In genomic region chr5:28419640-28420265, GRCm38 (mm10) we compare ENCODE assay signal across 18 mouse cellular contexts. TPM values are rescaled to one million over a fixed set of nuclear protein-coding genes. Genes with fewer than 3 reads are reported as not detected.
DNase-seq lines count a peak whose midpoint lies in the region; ATAC-seq lines count a peak whose summit lies in the region.
"Had no signal": no experiment of that assay in that cellular context is flagged by ENCODE, and none has a peak within 500 bp of the region (broad histone marks: within the 10 kb centered on the region; RNA-seq: fewer than 3 reads in every experiment).

No protein-coding gene starts in this region.

- H3K4me3 ChIP-seq in kidney, embryonic 16.5 days (ENCODE audit: low read length) = no peak overlapping the region
- H3K4me3 ChIP-seq in forebrain, embryonic 14.5 days (ENCODE audit: low read depth, low read length) = no peak overlapping the region
- H3K4me3 ChIP-seq: erythroblast, embryonic 14.5 days; hindbrain, embryonic 12.5 days; left cerebral cortex, adult 2 months; limb, embryonic 13.5 days had no signal

- peaks cover 46% of the 10 kb centered on the region for H3K36me3 ChIP-seq in kidney, embryonic 16.5 days (ENCODE audit: insufficient read depth, low read length)
- peaks cover 53% of the 10 kb centered on the region for H3K36me3 ChIP-seq in forebrain, embryonic 14.5 days (ENCODE audit: control insufficient read depth, insufficient read depth, low read length)

- H3K4me1 ChIP-seq in kidney, embryonic 16.5 days (ENCODE audit: insufficient read depth, low read length) = no peaks in the 10 kb centered on the region
- no peaks in the 10 kb centered on the region for H3K4me1 ChIP-seq in forebrain, embryonic 14.5 days (ENCODE audit: control insufficient read depth, insufficient read depth, low read length)
- H3K4me1 ChIP-seq: hindbrain, embryonic 12.5 days; limb, embryonic 13.5 days had no signal

- H3K27ac ChIP-seq in kidney, embryonic 16.5 days (ENCODE audit: low read length) = no peak overlapping the region
- no peak overlapping the region for H3K27ac ChIP-seq in forebrain, embryonic 14.5 days (ENCODE audit: low read depth, low read length)
- H3K27ac ChIP-seq: hindbrain, embryonic 12.5 days; left cerebral cortex, adult 2 months; limb, embryonic 13.5 days had no signal

- H3K27me3 ChIP-seq in kidney, embryonic 16.5 days (ENCODE audit: insufficient read depth, low read length) = no peaks in the 10 kb centered on the region
- H3K27me3 ChIP-seq in forebrain, embryonic 14.5 days (replicated peaks; ENCODE audit: control insufficient read depth, insufficient read depth, low read length) = no peaks in the 10 kb centered on the region
- H3K27me3 ChIP-seq: hindbrain, embryonic 12.5 days; limb, embryonic 13.5 days; Patski had no signal

- peak; percentile 64 for ATAC-seq in kidney, embryonic 16.5 days (ENCODE audit: low FRiP score, low TSS enrichment)
- ATAC-seq in forebrain, embryonic 14.5 days = no peak
- ATAC-seq: forebrain, postnatal 0 days; Patski had no signal

- H3K4me2 ChIP-seq in kidney, embryonic 16.5 days (replicated peaks; ENCODE audit: low read depth, low read length) = no peak overlapping the region
- H3K4me2 ChIP-seq in forebrain, embryonic 14.5 days (ENCODE audit: low read length) = no peak overlapping the region
- H3K4me2 ChIP-seq: hindbrain, embryonic 12.5 days; limb, embryonic 13.5 days had no signal

- no peaks in the 10 kb centered on the region for H3K9me3 ChIP-seq in kidney, embryonic 16.5 days (ENCODE audit: low read length)
- no peaks in the 10 kb centered on the region for H3K9me3 ChIP-seq in forebrain, embryonic 14.5 days (replicated peaks; ENCODE audit: control insufficient read depth, low read length)
- H3K9me3 ChIP-seq: hindbrain, embryonic 12.5 days; limb, embryonic 13.5 days had no signal

- WGBS in kidney, embryonic 16.5 days = 77% methylated on average over 12 of the region's 12 CpGs
- WGBS in large intestine, adult 2 months = 44% methylated on average over 12 of the region's 12 CpGs
- WGBS in forebrain, embryonic 14.5 days = 90% methylated on average over 12 of the region's 12 CpGs

- no peak overlapping the region for H3K9ac ChIP-seq in kidney, embryonic 16.5 days (replicated peaks; ENCODE audit: low read length)
- no peak overlapping the region for H3K9ac ChIP-seq in forebrain, embryonic 14.5 days (ENCODE audit: low read length)
- H3K9ac ChIP-seq: forebrain, postnatal 0 days; hindbrain, embryonic 12.5 days; limb, embryonic 13.5 days had no signal

- peak; percentile 41 for DNase-seq in adrenal gland, adult 8-10 months
- DNase-seq in adrenal gland, postnatal 4 days (ENCODE audit: low spot score in 2 of 2) = no peak
- no peak for DNase-seq in kidney, adult 11 months
- peak; percentile 64 for DNase-seq in adrenal gland, postnatal 10 days
- peak; percentile 58 for DNase-seq in large intestine, adult 2 months (ENCODE audit: low read depth, low spot score)
- no peak for DNase-seq in spleen, postnatal 14 days (ENCODE audit: low spot score in 2 of 2)
- no peak for DNase-seq in forebrain, embryonic 14.5 days (ENCODE audit: low spot score)
- DNase-seq: cerebellum, adult 11 months; forebrain, postnatal 0 days; gastrocnemius, postnatal 25 days; kidney, adult 8-10 months had no signal

RNA-seq across cellular contexts. Expression of gene Shh, which starts 47.3 kb away (rescaled TPM):
- total RNA-seq in adrenal gland, adult 8-10 months (2022) = 10 to 100 TPM; 15.7 to 31.6 (median 22.3) TPM
- total RNA-seq in adrenal gland, postnatal 4 days (2021) = 10 to 100 TPM; 27.8 to 36.5 TPM
- 0.85 and 0.96 TPM in 2 replicates for polyA plus RNA-seq in kidney, embryonic 16.5 days (2015; fragmentation: Nextera tagmentation; extraction: Ambion mirVana)
- total RNA-seq in adrenal gland, postnatal 10 days (2021) = 10 to 100 TPM; 16.4 to 17.5 TPM
- polyA plus RNA-seq in large intestine, adult 2 months (2012; rRNA removed) = 0.04 and 0.18 TPM in 2 replicates
- 0.70 and 0.84 TPM in 2 replicates for polyA plus RNA-seq in forebrain, embryonic 14.5 days (2014; fragmentation: Nextera tagmentation; extraction: Ambion mirVana)
- total RNA-seq: gastrocnemius, postnatal 25 days; megakaryocyte-erythroid progenitor cell, adult 5-6 weeks had no signal
- polyA plus RNA-seq: limb, embryonic 13.5 days had no signal

Comparison
In these comparisons a context has a peak if more than half of its experiments do, and no peak if none do; other contexts are left out.
1. DNase-seq: peak in adrenal gland, adult 8-10 months (single experiment), adrenal gland, postnatal 10 days (single experiment) and large intestine, adult 2 months (single experiment); none in adrenal gland, postnatal 4 days (0 of 2), kidney, adult 11 months (single experiment), spleen, postnatal 14 days (0 of 2) and forebrain, embryonic 14.5 days (single experiment).